In the genomic region with DNA sequence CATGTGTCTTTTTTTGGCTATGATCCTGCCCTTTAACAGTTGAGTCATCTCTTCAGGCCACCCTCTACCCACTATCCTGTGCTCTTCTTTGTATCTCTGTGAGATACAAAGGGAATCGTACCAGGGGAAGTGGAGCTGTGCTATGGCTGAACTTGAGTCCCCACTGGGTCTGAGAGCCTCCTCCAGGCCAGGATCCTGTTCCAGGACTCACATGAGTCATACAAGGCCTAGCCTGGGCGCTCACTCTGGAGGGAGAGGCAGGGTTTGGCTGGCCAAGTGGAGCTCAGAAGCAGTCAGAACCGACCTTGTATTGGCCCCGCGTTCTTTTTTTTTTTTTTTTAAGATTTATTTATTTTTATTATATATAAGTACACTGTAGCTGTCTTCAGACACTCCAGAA, we compare ENCODE assay signal across 16 mouse cellular contexts. TPM values are rescaled to one million over a fixed set of nuclear protein-coding genes. Genes with fewer than 3 reads are reported as not detected.
DNase-seq lines count a peak whose midpoint lies in the region.
"Had no signal": no experiment of that assay in that cellular context is flagged by ENCODE, and none has a peak within 500 bp of the region (broad histone marks: within the 10 kb centered on the region; RNA-seq: fewer than 3 reads in every experiment).

No protein-coding gene starts in this region.

- DNase-seq in adrenal gland, adult 2 months, result peak; percentile 42
- no peak for DNase-seq in adrenal gland, adult 8-10 months
- DNase-seq in gastrocnemius, adult 18-20 months (ENCODE audit: low spot score), result peak; percentile 32
- no peak for DNase-seq in gastrocnemius, postnatal 10 days
- peak; percentile 17 for DNase-seq in urinary bladder, postnatal 14 days (ENCODE audit: low spot score)
- no peak for DNase-seq in urinary bladder, postnatal 10 days (ENCODE audit: low spot score)
- no peak for DNase-seq in kidney, postnatal 36 days
- DNase-seq: adrenal gland, postnatal 10 days; cerebellum, adult 11 months; cerebellum, adult 2 months; cerebellum, adult 9-11 months; cerebellum, postnatal 25 days; heart, postnatal 10 days; heart, postnatal 36 days; kidney, adult 11 months; kidney, adult 8-10 months had no signal

RNA-seq across cellular contexts. Expression of a gene that starts 57.2 kb away (rescaled TPM):
- 10 to 100 TPM; 58.6 to 77.4 TPM for total RNA-seq in adrenal gland, adult 2 months (2021)
- 5.5 and 7.0 TPM in 2 replicates for polyA plus RNA-seq in adrenal gland, adult 2 months (2012; rRNA removed)
- 10 to 100 TPM; 62.2 to 74.9 (median 66.0) TPM for total RNA-seq in adrenal gland, adult 8-10 months (2022)
- total RNA-seq in gastrocnemius, adult 18-20 months (2021), result 100 to 1,000 TPM; 125 to 134 TPM
- 10 to 100 TPM; 74.8 to 77.7 TPM for total RNA-seq in gastrocnemius, postnatal 10 days (2021)

Comparison
In these comparisons a context has a peak if more than half of its experiments do, and no peak if none do; other contexts are left out.
1. DNase-seq: peak in adrenal gland, adult 2 months (single experiment), gastrocnemius, adult 18-20 months (single experiment) and urinary bladder, postnatal 14 days (single experiment); none in adrenal gland, adult 8-10 months (single experiment), gastrocnemius, postnatal 10 days (single experiment), urinary bladder, postnatal 10 days (single experiment) and kidney, postnatal 36 days (0 of 2).